Mouse (Mus musculus): ENCODE results near the gene Podn. TPM values are rescaled to one million over a fixed set of nuclear protein-coding genes. Genes with fewer than 3 reads are reported as not detected.
A peak's percentile ranks its signal among the peaks of the same experiment; 100 is the strongest.

The Podn gene
- polyA plus RNA-seq, 1 experiment from 2014 or later = 0.75 TPM

DNA sequence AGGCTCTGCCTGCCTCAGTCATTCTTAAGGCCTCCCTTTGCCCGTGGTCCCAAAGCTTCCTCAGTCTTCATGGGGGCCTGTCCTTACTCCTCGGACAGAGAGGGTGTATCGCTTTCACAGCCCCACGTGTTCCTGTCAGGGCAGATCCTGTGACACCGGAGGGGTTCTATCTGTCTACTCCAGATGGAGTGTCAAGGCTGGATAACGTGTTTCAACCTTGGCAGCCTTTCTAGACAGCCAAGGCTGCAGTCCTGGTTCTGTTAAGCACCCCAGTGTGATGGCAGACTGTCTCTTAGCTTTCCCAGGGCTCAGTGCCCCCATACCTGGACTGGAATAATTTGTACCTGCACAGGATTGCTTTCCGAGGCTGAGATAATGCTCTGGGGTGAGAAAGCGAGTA lies 87.7 kb downstream of the Podn start:
- H3K27ac ChIP-seq (ENCODE audit: low read depth, low read length) = no peak overlapping the region
- no peak overlapping the region for H3K9ac ChIP-seq (replicated peaks; ENCODE audit: low read depth, low read length)
- no peak overlapping the region for H3K4me2 ChIP-seq (ENCODE audit: low read depth, low read length)
- WGBS = 88% methylated on average over 8 of the region's 8 CpGs
- no peak overlapping the region for H3K4me3 ChIP-seq (ENCODE audit: low read depth, low read length)
- ATAC-seq (ENCODE audit: low read depth) = no peak
- H3K4me1 ChIP-seq (ENCODE audit: control insufficient read depth, insufficient read depth, low read length) = no peaks in the 10 kb centered on the region
- H3K27me3 ChIP-seq (ENCODE audit: control insufficient read depth, insufficient read depth, low read length) = no peaks in the 10 kb centered on the region
- no peaks in the 10 kb centered on the region for H3K36me3 ChIP-seq (ENCODE audit: control insufficient read depth, insufficient read depth, low read length)
- H3K9me3 ChIP-seq (ENCODE audit: control insufficient read depth, low read length) = no peaks in the 10 kb centered on the region

DNA sequence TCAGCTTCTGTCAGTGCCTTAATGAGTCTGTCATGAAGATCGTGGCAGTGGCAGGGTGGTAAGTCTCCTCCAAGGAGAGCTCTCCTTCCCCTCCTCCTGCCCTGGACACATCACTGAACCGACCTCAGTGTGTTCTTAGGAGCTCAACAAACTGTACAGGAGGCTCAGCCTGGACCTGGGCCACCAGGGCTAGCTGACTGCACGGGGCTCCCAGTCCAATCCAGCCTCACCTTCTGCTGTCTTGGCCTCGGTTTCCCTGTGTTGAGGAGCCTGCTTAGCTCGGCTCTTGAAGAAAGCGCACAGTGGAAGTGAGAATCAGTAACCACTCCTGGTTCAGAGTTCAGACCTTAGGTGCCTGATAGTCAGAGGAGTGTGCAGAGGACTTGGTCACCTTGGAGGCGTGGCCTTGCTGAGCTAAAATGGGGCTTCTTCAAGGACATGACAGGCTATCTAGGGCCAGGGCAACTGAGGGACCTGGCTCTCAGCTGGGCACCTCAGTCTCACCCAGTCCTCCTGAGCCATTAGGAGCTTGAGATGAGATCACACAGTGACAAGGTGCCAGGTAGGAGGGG lies 88.6 kb downstream of the Podn start:
- no peak overlapping the region for H3K4me3 ChIP-seq (ENCODE audit: low read depth, low read length)
- H3K27me3 ChIP-seq (ENCODE audit: control insufficient read depth, insufficient read depth, low read length) = no peaks in the 10 kb centered on the region
- H3K27ac ChIP-seq (ENCODE audit: low read depth, low read length) = no peak overlapping the region
- H3K4me1 ChIP-seq (ENCODE audit: control insufficient read depth, insufficient read depth, low read length) = no peaks in the 10 kb centered on the region
- no peak for ATAC-seq (ENCODE audit: low read depth)
- H3K36me3 ChIP-seq (ENCODE audit: control insufficient read depth, insufficient read depth, low read length) = no peaks in the 10 kb centered on the region
- no peaks in the 10 kb centered on the region for H3K9me3 ChIP-seq (ENCODE audit: control insufficient read depth, low read length)
- H3K4me2 ChIP-seq (ENCODE audit: low read depth, low read length) = no peak overlapping the region
- H3K9ac ChIP-seq (replicated peaks; ENCODE audit: low read depth, low read length) = no peak overlapping the region
- 86% methylated on average over 7 of the region's 7 CpGs for WGBS

DNA sequence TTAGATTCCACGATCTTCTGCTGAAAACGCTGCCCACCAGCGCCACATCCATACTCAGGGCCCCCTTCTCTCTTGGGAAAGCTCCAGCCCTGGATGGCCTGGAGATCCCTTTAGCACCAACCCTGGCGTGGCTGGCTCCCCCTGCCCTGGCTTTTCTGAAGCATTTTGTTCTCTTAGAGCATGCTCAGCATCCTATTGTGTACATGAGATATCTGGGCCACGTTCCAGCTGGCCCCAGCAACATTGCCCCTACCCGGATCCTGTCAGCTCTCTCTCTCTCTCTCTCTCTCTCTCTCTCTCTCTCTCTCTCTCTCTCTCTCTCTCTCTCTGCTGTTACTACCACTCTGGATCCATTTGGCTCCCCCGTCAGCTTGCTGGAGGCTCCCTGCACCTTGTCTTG lies 90.9 kb downstream of the Podn start:
- H3K4me1 ChIP-seq (ENCODE audit: control insufficient read depth, insufficient read depth, low read length) = no peaks in the 10 kb centered on the region
- WGBS = 53% methylated on average over 7 of the region's 7 CpGs
- H3K4me3 ChIP-seq (ENCODE audit: low read depth, low read length) = no peak overlapping the region
- H3K36me3 ChIP-seq (ENCODE audit: control insufficient read depth, insufficient read depth, low read length) = no peaks in the 10 kb centered on the region
- no peak overlapping the region for H3K9ac ChIP-seq (replicated peaks; ENCODE audit: low read depth, low read length)
- H3K9me3 ChIP-seq (ENCODE audit: control insufficient read depth, low read length) = no peaks in the 10 kb centered on the region
- no peak overlapping the region for H3K27ac ChIP-seq (ENCODE audit: low read depth, low read length)
- ATAC-seq (ENCODE audit: low read depth) = 0 out of 2 replicates have a peak, but pooled peaks have one; percentile 51
- no peak overlapping the region for H3K4me2 ChIP-seq (ENCODE audit: low read depth, low read length)
- no peaks in the 10 kb centered on the region for H3K27me3 ChIP-seq (ENCODE audit: control insufficient read depth, insufficient read depth, low read length)

DNA sequence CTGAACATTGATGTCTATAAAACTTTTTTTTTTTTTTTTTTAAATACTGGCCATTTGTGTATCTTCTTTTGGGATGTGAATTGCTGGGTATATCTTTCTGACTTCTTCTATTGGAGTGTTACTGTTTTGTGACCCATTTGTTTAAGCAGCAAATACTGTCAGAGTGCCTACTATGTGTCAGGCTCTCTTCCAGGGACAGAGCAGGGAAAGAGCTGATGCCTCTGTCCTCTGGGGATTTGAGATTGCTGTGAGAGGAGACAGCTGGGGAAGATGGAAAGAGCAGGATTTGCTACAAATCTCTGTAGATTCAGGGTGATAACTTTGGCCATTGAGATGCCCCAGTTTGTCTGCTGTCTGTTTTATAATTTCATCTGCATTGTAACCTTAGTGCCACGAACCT lies 96.9 kb downstream of the Podn start:
- Histone ChIP-seq H3K9me3 (ENCODE audit: control insufficient read depth, low read length) (no peaks in the 10 kb centered on the region), H3K27me3 (ENCODE audit: control insufficient read depth, insufficient read depth, low read length) (no peaks in the 10 kb centered on the region), H3K4me3 (ENCODE audit: low read depth, low read length) (no peak overlapping the region), H3K4me1 (ENCODE audit: control insufficient read depth, insufficient read depth, low read length) (no peaks in the 10 kb centered on the region), H3K27ac (ENCODE audit: low read depth, low read length) (no peak overlapping the region), H3K36me3 (ENCODE audit: control insufficient read depth, insufficient read depth, low read length) (no peaks in the 10 kb centered on the region), H3K4me2 (ENCODE audit: low read depth, low read length) (no peak overlapping the region), H3K9ac (replicated peaks; ENCODE audit: low read depth, low read length) (no peak overlapping the region)
- WGBS = 67% methylated on average over 1 of the region's 1 CpGs
- no peak for ATAC-seq (ENCODE audit: low read depth)

DNA sequence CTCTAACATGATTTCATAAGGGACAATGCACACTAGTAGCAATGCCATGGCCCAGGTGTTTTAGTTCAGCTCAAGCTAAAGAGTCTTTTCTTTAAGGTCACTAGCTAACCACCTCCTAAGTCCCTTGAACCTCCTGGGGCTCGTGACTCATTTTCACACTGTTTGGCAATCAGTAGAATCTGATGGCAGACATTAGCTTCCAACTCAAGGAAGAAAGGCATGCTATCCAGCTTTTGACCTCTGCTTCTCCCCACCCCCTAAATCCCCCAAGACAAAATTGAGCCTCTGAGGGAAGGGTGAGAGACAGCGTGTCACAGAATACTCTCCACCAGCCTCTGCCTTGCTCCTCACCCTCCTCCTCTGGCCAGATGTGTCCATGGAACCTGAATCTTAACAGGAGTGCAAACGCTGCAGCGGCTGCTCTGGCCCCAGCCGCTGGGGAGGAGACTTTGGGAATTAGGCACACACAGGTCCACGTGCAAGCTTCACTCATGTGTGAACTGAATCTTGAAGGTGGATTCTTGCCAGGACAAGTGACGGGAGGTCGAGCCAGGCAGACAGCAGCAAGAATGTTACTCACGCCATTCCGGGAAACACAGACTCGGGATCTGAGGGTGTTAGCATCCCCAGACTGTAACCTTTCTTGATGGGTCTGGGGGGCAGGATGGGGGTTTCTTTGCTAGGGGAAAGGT lies 97.5 kb downstream of the Podn start:
- Histone ChIP-seq H3K4me2 (ENCODE audit: low read depth, low read length) (no peak overlapping the region), H3K27me3 (ENCODE audit: control insufficient read depth, insufficient read depth, low read length) (no peaks in the 10 kb centered on the region), H3K9ac (replicated peaks; ENCODE audit: low read depth, low read length) (no peak overlapping the region), H3K4me1 (ENCODE audit: control insufficient read depth, insufficient read depth, low read length) (no peaks in the 10 kb centered on the region), H3K27ac (ENCODE audit: low read depth, low read length) (no peak overlapping the region), H3K36me3 (ENCODE audit: control insufficient read depth, insufficient read depth, low read length) (no peaks in the 10 kb centered on the region), H3K9me3 (ENCODE audit: control insufficient read depth, low read length) (no peaks in the 10 kb centered on the region), H3K4me3 (ENCODE audit: low read depth, low read length) (no peak overlapping the region)
- WGBS = 52% methylated on average over 11 of the region's 11 CpGs
- ATAC-seq (ENCODE audit: low read depth) = no peak

DNA sequence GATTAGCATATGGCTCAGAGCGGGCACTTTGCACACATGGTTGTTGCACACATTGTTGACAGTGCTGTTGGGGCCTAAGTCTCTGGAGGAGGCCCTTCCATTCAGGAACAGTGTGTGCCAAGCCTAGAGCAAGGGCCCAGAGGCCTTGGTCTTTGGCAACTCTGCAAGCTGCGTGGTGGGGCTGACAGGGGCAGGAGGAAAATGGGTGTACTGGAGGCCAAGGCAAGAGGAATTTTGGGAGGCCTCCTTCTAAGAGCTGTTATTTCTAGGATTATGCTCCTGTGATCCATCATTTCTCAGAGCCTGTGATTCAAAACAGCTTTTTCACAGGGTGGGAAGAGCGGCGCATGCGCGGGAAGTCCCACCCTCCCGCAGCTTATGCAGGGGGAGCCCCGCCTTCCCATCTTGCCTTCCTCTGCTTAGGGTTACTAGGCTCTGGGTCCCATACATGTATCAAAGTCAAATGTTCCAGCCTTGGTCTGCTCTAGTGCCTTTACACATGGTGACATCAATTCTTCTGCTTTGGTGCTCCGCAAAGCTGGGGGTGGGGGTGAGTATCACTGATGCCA lies 99.7 kb downstream of the Podn start:
- H3K27me3 ChIP-seq (ENCODE audit: control insufficient read depth, insufficient read depth, low read length) = no peaks in the 10 kb centered on the region
- no peak for ATAC-seq (ENCODE audit: low read depth)
- no peaks in the 10 kb centered on the region for H3K36me3 ChIP-seq (ENCODE audit: control insufficient read depth, insufficient read depth, low read length)
- H3K27ac ChIP-seq (ENCODE audit: low read depth, low read length) = no peak overlapping the region
- no peak overlapping the region for H3K9ac ChIP-seq (replicated peaks; ENCODE audit: low read depth, low read length)
- no peaks in the 10 kb centered on the region for H3K9me3 ChIP-seq (ENCODE audit: control insufficient read depth, low read length)
- H3K4me2 ChIP-seq (ENCODE audit: low read depth, low read length) = no peak overlapping the region
- no peak overlapping the region for H3K4me3 ChIP-seq (ENCODE audit: low read depth, low read length)
- WGBS = 93% methylated on average over 9 of the region's 9 CpGs
- H3K4me1 ChIP-seq (ENCODE audit: control insufficient read depth, insufficient read depth, low read length) = no peaks in the 10 kb centered on the region

DNA sequence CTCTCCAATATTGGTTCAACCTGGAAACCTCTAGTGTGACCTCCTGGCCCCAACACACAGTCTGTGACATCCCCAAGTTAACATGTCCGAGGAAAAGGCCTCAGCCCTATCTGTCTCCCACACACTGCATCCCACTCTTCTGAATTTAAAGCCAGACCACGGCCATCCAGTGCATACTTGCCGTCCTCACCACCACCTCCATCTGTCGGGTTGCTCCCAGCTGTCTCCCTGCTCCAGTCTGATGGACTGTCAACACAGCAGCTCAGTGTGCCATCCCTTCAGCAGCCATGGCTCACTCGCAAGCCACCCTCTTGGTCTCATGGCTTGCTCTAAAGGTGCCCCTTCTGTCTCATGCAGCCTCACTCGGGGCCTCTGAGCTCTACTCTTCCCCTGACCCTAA lies 100.5 kb downstream of the Podn start:
- no peak for ATAC-seq (ENCODE audit: low read depth)
- no peak overlapping the region for H3K9ac ChIP-seq (replicated peaks; ENCODE audit: low read depth, low read length)
- no peak overlapping the region for H3K4me2 ChIP-seq (ENCODE audit: low read depth, low read length)
- H3K27me3 ChIP-seq (ENCODE audit: control insufficient read depth, insufficient read depth, low read length) = no peaks in the 10 kb centered on the region
- no peaks in the 10 kb centered on the region for H3K9me3 ChIP-seq (ENCODE audit: control insufficient read depth, low read length)
- H3K27ac ChIP-seq (ENCODE audit: low read depth, low read length) = no peak overlapping the region
- WGBS = 85% methylated on average over 6 of the region's 6 CpGs
- H3K4me1 ChIP-seq (ENCODE audit: control insufficient read depth, insufficient read depth, low read length) = no peaks in the 10 kb centered on the region
- no peaks in the 10 kb centered on the region for H3K36me3 ChIP-seq (ENCODE audit: control insufficient read depth, insufficient read depth, low read length)
- H3K4me3 ChIP-seq (ENCODE audit: low read depth, low read length) = no peak overlapping the region

DNA sequence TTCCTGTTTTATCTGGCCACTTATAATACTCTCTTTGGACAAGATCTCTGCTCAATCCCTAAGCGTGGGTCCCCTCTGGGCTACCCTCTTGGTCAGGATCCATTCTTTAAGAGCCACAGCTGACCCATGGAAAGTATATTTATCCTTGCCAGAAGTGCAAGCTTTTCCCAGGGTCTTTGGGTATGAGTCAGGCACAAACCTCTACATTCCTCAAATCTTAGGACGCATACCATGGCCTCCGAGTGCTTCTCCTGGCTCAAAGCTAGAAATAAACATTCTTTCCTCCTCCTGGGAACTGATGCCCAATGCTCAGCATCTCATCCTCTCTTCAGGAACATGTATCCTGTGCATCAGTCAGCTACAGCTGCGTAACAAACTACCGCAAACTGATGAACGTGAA lies 101.2 kb downstream of the Podn start:
- Histone ChIP-seq H3K4me3 (ENCODE audit: low read depth, low read length) (no peak overlapping the region), H3K27me3 (ENCODE audit: control insufficient read depth, insufficient read depth, low read length) (no peaks in the 10 kb centered on the region), H3K36me3 (ENCODE audit: control insufficient read depth, insufficient read depth, low read length) (no peaks in the 10 kb centered on the region), H3K4me2 (ENCODE audit: low read depth, low read length) (no peak overlapping the region), H3K9me3 (ENCODE audit: control insufficient read depth, low read length) (no peaks in the 10 kb centered on the region), H3K27ac (ENCODE audit: low read depth, low read length) (no peak overlapping the region), H3K9ac (replicated peaks; ENCODE audit: low read depth, low read length) (no peak overlapping the region), H3K4me1 (ENCODE audit: control insufficient read depth, insufficient read depth, low read length) (no peaks in the 10 kb centered on the region)
- no peak for ATAC-seq (ENCODE audit: low read depth)
- 95% methylated on average over 6 of the region's 6 CpGs for WGBS

DNA sequence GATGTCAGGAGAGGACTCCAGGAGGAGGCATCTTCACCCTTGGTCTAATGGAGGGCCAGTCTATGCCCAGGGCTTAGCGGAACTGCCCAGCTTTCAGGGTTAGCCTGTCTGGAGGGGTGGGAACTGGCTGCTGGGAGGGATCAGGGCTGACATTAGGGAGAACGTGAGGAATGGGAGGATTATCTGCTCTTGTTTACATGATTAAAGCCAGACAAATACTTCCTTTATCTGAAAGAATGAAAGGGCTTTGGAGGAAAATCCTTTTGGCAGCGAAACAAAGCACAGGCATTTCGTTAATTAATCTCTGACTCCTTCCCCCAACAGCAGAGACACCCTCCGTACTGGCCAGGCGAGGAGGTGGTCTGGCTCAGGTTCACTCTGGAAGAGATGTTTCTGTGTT lies 104.4 kb downstream of the Podn start:
- no peak overlapping the region for H3K9ac ChIP-seq (replicated peaks; ENCODE audit: low read depth, low read length)
- H3K27ac ChIP-seq (ENCODE audit: low read depth, low read length) = no peak overlapping the region
- H3K27me3 ChIP-seq (ENCODE audit: control insufficient read depth, insufficient read depth, low read length) = no peaks in the 10 kb centered on the region
- no peak overlapping the region for H3K4me2 ChIP-seq (ENCODE audit: low read depth, low read length)
- H3K9me3 ChIP-seq (ENCODE audit: control insufficient read depth, low read length) = no peaks in the 10 kb centered on the region
- 43% methylated on average over 6 of the region's 6 CpGs for WGBS
- ATAC-seq (ENCODE audit: low read depth) = no peak
- no peak overlapping the region for H3K4me3 ChIP-seq (ENCODE audit: low read depth, low read length)
- H3K36me3 ChIP-seq (ENCODE audit: control insufficient read depth, insufficient read depth, low read length) = no peaks in the 10 kb centered on the region
- H3K4me1 ChIP-seq (ENCODE audit: control insufficient read depth, insufficient read depth, low read length) = no peaks in the 10 kb centered on the region

Measured in neural tube, embryonic 14.5 days (tissue).